Mouse (Mus musculus) MEL (cell line): ENCODE data around the gene Dgka. TPM values are rescaled to one million over a fixed set of nuclear protein-coding genes. Genes with fewer than 3 reads are reported as not detected.
"Not testable (repeated sequence)": the region's sequence is repeated elsewhere in the genome, so short reads cannot be mapped to it uniquely, and the experiment has no call there.

Experiments
- DNase-seq: peaks from one replicate; pipeline ENCODE4 v3.0.0; 2011; ENCODE audit warnings: low read depth, low spot score
- H3K27ac ChIP-seq: 2 replicates; pipeline ENCODE4 v1.5.1; 2012; ENCODE audit warnings: low read depth, mild to moderate bottlenecking, control low read depth, low read length, moderate library complexity; ENCODE audit not compliant: control insufficient read depth
- H3K27me3 ChIP-seq, 2 experiments: fragments of 150-350 bp in 1 of 2; sonication (generic) in 1 of 2; 2 replicates each; pipeline ENCODE4 v1.6.1; 2012; ENCODE audit warnings: low read length in 2 of 2, mild to moderate bottlenecking in 2 of 2, improper control_type of control experiment in 1 of 2, moderate library complexity in 1 of 2; ENCODE audit not compliant: insufficient read depth in 2 of 2, control insufficient read depth in 1 of 2
- H3K36me3 ChIP-seq, 2 experiments: 2 replicates each; pipeline ENCODE4 v1.6.1; 2012 to 2014; ENCODE audit warnings: low read length in 2 of 2, improper control_type of control experiment in 1 of 2, inconsistent platforms in 1 of 2, mild to moderate bottlenecking in 1 of 2; ENCODE audit not compliant: insufficient read depth in 2 of 2, control insufficient read depth in 1 of 2
- H3K4me1 ChIP-seq, 2 experiments: fragments of 150-350 bp in 1 of 2; sonication (generic) in 1 of 2; 2 replicates each; pipeline ENCODE4 v1.6.1; 2012; ENCODE audit warnings: low read length in 2 of 2, improper control_type of control experiment in 1 of 2, mild to moderate bottlenecking in 1 of 2; ENCODE audit not compliant: insufficient read depth in 2 of 2, control insufficient read depth in 1 of 2
- H3K4me3 ChIP-seq, 2 experiments: fragments of 150-350 bp in 1 of 2; sonication (generic) in 1 of 2; 2 replicates each; pipeline ENCODE4 v1.5.1; 2012; ENCODE audit warnings: low read depth in 2 of 2, low read length in 2 of 2, mild to moderate bottlenecking in 2 of 2, moderate library complexity in 2 of 2, control low read depth in 1 of 2, improper control_type of control experiment in 1 of 2; ENCODE audit not compliant: control insufficient read depth in 1 of 2, insufficient read depth in 1 of 2
- H3K79me2 ChIP-seq: 2 replicates; pipeline ENCODE4 v1.6.1; 2012; ENCODE audit warnings: mild to moderate bottlenecking, low read length, moderate library complexity; ENCODE audit not compliant: control insufficient read depth, poor library complexity, insufficient read depth
- H3K9ac ChIP-seq: 2 replicates; pipeline ENCODE4 v1.6.1; 2012; ENCODE audit warnings: low read depth, mild to moderate bottlenecking, control low read depth, low read length, moderate library complexity; ENCODE audit not compliant: control insufficient read depth, poor library complexity, severe bottlenecking
- H3K9me3 ChIP-seq: fragments of 150-350 bp; sonication (generic); replicated peaks from 2 replicates; pipeline ENCODE4 v1.6.1; 2012; ENCODE audit warnings: mild to moderate bottlenecking, low read length, improper control_type of control experiment, moderate library complexity; ENCODE audit not compliant: insufficient read depth
- CHD1 ChIP-seq: IDR thresholded peaks from 2 replicates; pipeline ENCODE4 v1.6.1; 2012; ENCODE audit warnings: low read depth, mild to moderate bottlenecking, inconsistent platforms, low read length, improper control_type of control experiment
- ELF1 ChIP-seq: IDR thresholded peaks from 2 replicates; pipeline ENCODE4 v1.6.1; 2014; ENCODE audit warnings: low read depth, mild to moderate bottlenecking, inconsistent platforms, low read length, improper control_type of control experiment, moderate library complexity
- ETS1 ChIP-seq: IDR thresholded peaks from 2 replicates; pipeline ENCODE4 v1.6.1; 2012; ENCODE audit warnings: low read depth, mild to moderate bottlenecking, inconsistent platforms, low read length, improper control_type of control experiment, moderate library complexity
- GATA1 ChIP-seq: IDR thresholded peaks from 2 replicates; pipeline ENCODE4 v1.6.1; 2011; ENCODE audit warnings: low read depth, low read length, improper control_type of control experiment
- HCFC1 ChIP-seq: IDR thresholded peaks from 2 replicates; pipeline ENCODE4 v1.6.1; 2012; ENCODE audit warnings: low read depth, mild to moderate bottlenecking, inconsistent platforms, low read length, improper control_type of control experiment, moderate library complexity
- JUND ChIP-seq: IDR thresholded peaks from 2 replicates; pipeline ENCODE4 v1.6.1; 2011; ENCODE audit warnings: low read depth, mild to moderate bottlenecking, improper control_type of control experiment, low read length
- MAFK ChIP-seq: IDR thresholded peaks from 2 replicates; pipeline ENCODE4 v1.6.1; 2011; ENCODE audit warnings: low read depth, mild to moderate bottlenecking, low read length, improper control_type of control experiment, borderline replicate concordance
- MYB ChIP-seq: IDR thresholded peaks from 2 replicates; pipeline ENCODE4 v1.6.1; 2011; ENCODE audit warnings: mild to moderate bottlenecking, low read depth, low read length, improper control_type of control experiment
- MYC ChIP-seq: IDR thresholded peaks from 2 replicates; pipeline ENCODE4 v1.6.1; 2011; ENCODE audit warnings: low read depth, mild to moderate bottlenecking, low read length, improper control_type of control experiment, moderate library complexity
- NELFE ChIP-seq: IDR thresholded peaks from 2 replicates; pipeline ENCODE4 v1.6.1; 2011; ENCODE audit warnings: low read depth, low read length, improper control_type of control experiment
- NRF1 ChIP-seq: IDR thresholded peaks from 2 replicates; pipeline ENCODE4 v1.6.1; 2014; ENCODE audit warnings: low read depth, mild to moderate bottlenecking, inconsistent platforms, low read length, improper control_type of control experiment, moderate library complexity; ENCODE audit not compliant: poor library complexity, insufficient read depth, severe bottlenecking
- POLR2A ChIP-seq, 2 experiments: IDR thresholded peaks; 2 replicates each; pipeline ENCODE4 v1.6.1; 2011 to 2012; ENCODE audit warnings: low read length in 2 of 2, mild to moderate bottlenecking in 2 of 2, control low read depth in 1 of 2, improper control_type of control experiment in 1 of 2, low read depth in 1 of 2, moderate library complexity in 1 of 2; ENCODE audit not compliant: control insufficient read depth in 1 of 2, insufficient read depth in 1 of 2, poor library complexity in 1 of 2
- POLR2AphosphoS2 ChIP-seq: IDR thresholded peaks from 2 replicates; pipeline ENCODE4 v1.6.1; 2011; ENCODE audit warnings: low read length, improper control_type of control experiment
- POLR2AphosphoS5 ChIP-seq: IDR thresholded peaks from 2 replicates; pipeline ENCODE4 v1.6.1; 2012; ENCODE audit warnings: low read depth, borderline replicate concordance, mild to moderate bottlenecking, inconsistent platforms, low read length, moderate library complexity, mixed read lengths
- RAD21 ChIP-seq: IDR thresholded peaks from 2 replicates; pipeline ENCODE4 v1.6.1; 2011; ENCODE audit warnings: mild to moderate bottlenecking, low read depth, low read length, improper control_type of control experiment
- TAL1 ChIP-seq: IDR thresholded peaks from 2 replicates; pipeline ENCODE4 v1.6.1; 2012; ENCODE audit warnings: mild to moderate bottlenecking, inconsistent platforms, low read length, moderate library complexity, mixed read lengths
- ZC3H11A ChIP-seq: IDR thresholded peaks from 2 replicates; pipeline ENCODE4 v1.6.1; 2012; ENCODE audit warnings: low read depth, mild to moderate bottlenecking, inconsistent platforms, low read length, improper control_type of control experiment
- ZKSCAN1 ChIP-seq: IDR thresholded peaks from 2 replicates; pipeline ENCODE4 v1.6.1; 2012; ENCODE audit warnings: low read depth, mild to moderate bottlenecking, inconsistent platforms, low read length, improper control_type of control experiment, moderate library complexity
- ZMIZ1 ChIP-seq: IDR thresholded peaks from 2 replicates; pipeline ENCODE4 v1.6.1; 2012; ENCODE audit warnings: low read depth, mild to moderate bottlenecking, inconsistent platforms, low read length, improper control_type of control experiment, moderate library complexity
- ZNF384 ChIP-seq: IDR thresholded peaks from 2 replicates; pipeline ENCODE4 v1.6.1; 2012; ENCODE audit warnings: low read depth, mild to moderate bottlenecking, inconsistent platforms, low read length, improper control_type of control experiment
- polyA plus RNA-seq, 2 experiments: library from polyadenylated mRNA; stranded (reverse) in 1 of 2; unstranded in 1 of 2; fragments of >175 nt in 1 of 2; fragments of >200 nt in 1 of 2; gene quantifications; 2 replicates each; pipeline versions ENCODE4 v1.2.1 to v1.2.4; 2012; ENCODE audit warnings: low replicate concordance in 2 of 2, low read depth in 1 of 2; ENCODE audit not compliant: insufficient read length in 2 of 2, insufficient read depth in 1 of 2, missing spikeins in 1 of 2
- total RNA-seq: library from RNA; depleted of rRNA; stranded (reverse); fragments of 300-350 nt; gene quantifications from 2 replicates; pipeline ENCODE4 v1.2.3, GENCODE M21; 2012

The Dgka gene
- total and polyA plus RNA-seq, 3 experiments = 0.69 to 3.5 TPM; not detected in 1

DNA sequence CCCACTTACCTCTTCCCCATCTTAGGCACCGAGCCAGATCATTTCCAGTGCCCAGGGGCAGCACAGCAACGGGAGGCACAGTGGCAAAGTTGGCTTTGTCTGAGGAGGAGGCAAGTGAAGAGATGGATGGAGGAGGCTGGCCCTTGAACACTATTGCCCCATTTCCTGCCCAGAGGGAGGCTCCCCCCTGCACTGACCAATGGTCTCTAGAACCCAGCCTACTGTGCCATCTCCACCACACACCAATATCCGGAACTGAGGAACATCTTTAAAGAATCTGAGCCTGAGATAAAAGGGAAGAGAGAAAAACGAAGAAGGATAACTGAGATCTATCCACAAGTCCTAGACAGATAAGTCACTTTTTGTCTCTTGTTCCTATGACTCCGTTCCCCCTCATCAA lies 16.6 kb downstream of the Dgka start:
- peaks cover 0 to 5% of the 10 kb centered on the region in 2 experiments; a peak in 3 of 4 replicates for H3K4me1 ChIP-seq
- no peak overlapping the region for H3K4me3 ChIP-seq
- no peaks in the 10 kb centered on the region for H3K9me3 ChIP-seq
- no peaks in the 10 kb centered on the region for H3K79me2 ChIP-seq
- H3K27me3 ChIP-seq = no peaks in the 10 kb centered on the region
- peaks cover 0 to 9% of the 10 kb centered on the region in 2 experiments; a peak in 2 of 4 replicates for H3K36me3 ChIP-seq
- DNase-seq = no peak
- no peak for TF ChIP-seq HCFC1
- TF ChIP-seq NELFE = no peak
- no peak for TF ChIP-seq ZNF384
- no peak for TF ChIP-seq POLR2AphosphoS2
- no peak for TF ChIP-seq NRF1
- TF ChIP-seq ZC3H11A = no peak
- TF ChIP-seq POLR2AphosphoS5 = no peak
- TF ChIP-seq GATA1 = no peak
- TF ChIP-seq ZKSCAN1 = no peak
- no peak for TF ChIP-seq MYB
- TF ChIP-seq, all 39 proteins: peak for 0
- Histone ChIP-seq H3K9ac (no peak overlapping the region), H3K27ac (no peak overlapping the region)

DNA sequence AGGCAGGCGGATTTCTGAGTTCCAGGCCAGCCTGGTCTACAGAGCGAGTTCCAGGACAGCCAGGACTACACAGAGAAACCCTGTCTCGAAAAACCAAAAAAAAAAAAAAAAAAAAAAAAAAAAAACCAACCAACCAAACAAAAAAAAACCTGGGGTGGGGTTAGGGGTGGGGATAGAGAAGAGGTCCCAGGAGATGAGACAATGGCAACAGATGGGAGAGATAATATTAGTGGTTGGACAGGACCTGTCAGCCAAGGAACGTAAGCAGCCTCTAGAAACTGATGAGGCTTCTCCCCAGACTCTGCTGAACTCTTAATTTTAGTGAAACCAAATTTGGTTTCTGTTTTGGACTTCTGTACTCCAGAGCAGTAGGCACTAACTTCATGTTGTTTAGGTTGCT lies 19.2 kb downstream of the Dgka start:
- not testable (repeated sequence) for H3K9me3 ChIP-seq
- 0 out of 2 replicates have a peak overlapping the region, but pooled peaks have one; percentile 7 for H3K27ac ChIP-seq
- TF ChIP-seq ZNF384 = peak; percentile 88
- TF ChIP-seq, all 39 proteins: peak for 1; not testable (repeated sequence) for 38
- H3K9ac ChIP-seq = peak overlapping the region; percentile 25
- H3K36me3 ChIP-seq, H3K4me1 ChIP-seq, H3K79me2 ChIP-seq, H3K27me3 ChIP-seq, H3K4me3 ChIP-seq: not testable (repeated sequence)
- DNase-seq = peak; percentile 55

DNA sequence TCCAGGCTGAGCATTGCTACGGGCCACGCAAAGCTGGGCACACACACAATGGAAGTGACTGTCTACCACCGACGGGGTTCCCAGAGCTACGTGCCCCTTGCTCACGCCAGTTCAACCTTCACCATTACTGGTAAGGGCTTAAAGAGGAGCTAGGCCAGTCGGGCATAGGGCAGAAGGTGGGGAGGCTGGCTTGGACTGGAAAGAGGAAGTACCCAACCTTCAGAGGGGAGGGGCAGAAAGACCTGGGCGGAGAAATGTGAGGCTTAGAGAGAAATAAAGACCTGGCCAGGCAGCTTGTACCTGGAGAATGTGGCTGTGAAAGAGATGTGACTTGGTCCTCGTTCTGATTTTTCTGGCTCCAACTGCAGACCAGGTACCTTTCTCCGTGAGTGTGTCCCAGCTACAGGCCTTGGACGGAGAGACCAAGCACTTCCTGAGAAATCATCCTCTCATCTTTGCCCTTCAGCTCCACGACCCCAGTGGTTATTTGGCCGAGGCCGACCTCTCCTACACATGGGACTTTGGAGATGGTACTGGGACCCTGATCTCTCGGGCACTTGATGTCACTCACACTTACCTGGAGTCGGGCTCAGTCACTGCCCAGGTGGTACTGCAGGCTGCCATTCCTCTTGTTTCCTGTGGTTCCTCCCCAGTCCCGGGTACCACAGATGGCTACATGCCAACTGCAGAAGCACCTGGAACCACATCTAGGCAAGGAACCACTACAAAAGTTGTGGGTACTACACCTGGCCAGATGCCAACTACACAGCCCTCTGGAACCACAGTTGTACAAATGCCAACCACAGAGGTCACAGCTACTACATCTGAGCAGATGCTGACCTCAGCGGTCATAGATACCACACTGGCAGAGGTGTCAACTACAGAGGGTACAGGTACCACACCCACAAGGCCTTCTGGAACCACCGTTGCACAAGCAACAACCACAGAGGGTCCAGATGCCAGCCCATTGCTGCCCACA lies 28.8 kb downstream of the Dgka start:
- Histone ChIP-seq H3K4me3 (peak overlapping the region; percentile 11 to 44), H3K36me3 (peaks cover 0 to 3% of the 10 kb centered on the region in 2 experiments; a peak in 1 of 4 replicates), H3K27ac (no peak overlapping the region), H3K79me2 (no peaks in the 10 kb centered on the region), H3K9me3 (no peaks in the 10 kb centered on the region), H3K27me3 (no peaks in the 10 kb centered on the region), H3K4me1 (peaks cover 0 to 12% of the 10 kb centered on the region in 2 experiments; a peak in 2 of 4 replicates), H3K9ac (peak overlapping the region; percentile 23)
- peak; percentile 83 for DNase-seq
- TF ChIP-seq ELF1 = 0 out of 2 replicates have a peak, but pooled peaks have one; percentile 38
- TF ChIP-seq TAL1 = no peak
- no peak for TF ChIP-seq POLR2AphosphoS2
- no peak for TF ChIP-seq GATA1
- peak; percentile 47; the same call in 1 of the 2 replicates for TF ChIP-seq ZMIZ1
- 0 out of 2 replicates have a peak, but pooled peaks have one; percentile 1 for TF ChIP-seq ETS1
- no peak for TF ChIP-seq MYC
- TF ChIP-seq NRF1 = no peak
- TF ChIP-seq MAFK = no peak
- no peak for TF ChIP-seq RAD21
- TF ChIP-seq POLR2A (IDR thresholded peaks at IDR 0.05; ENCODE audit: control insufficient read depth in 1 of 2, insufficient read depth in 1 of 2, low read depth in 1 of 2, low read length in 2 of 2, poor library complexity in 1 of 2) = no peak
- no peak for TF ChIP-seq JUND
- TF ChIP-seq HCFC1 = 0 out of 2 replicates have a peak, but pooled peaks have one; percentile 20
- TF ChIP-seq CHD1 = no peak
- no peak for TF ChIP-seq ZKSCAN1
